Mouse (Mus musculus): ENCODE results near the gene Mcoln1.
A peak's percentile ranks its signal among the peaks of the same experiment; 100 is the strongest.

Gene Mcoln1

GRCm38 (mm10) chr8:3498583-3498982 lies 1.7 kb upstream of the Mcoln1 start:
- no peak for DNase-seq (ENCODE audit: low read depth)

GRCm38 (mm10) chr8:3499751-3500150 lies 506 bp upstream of the Mcoln1 start:
- no peak for DNase-seq (ENCODE audit: low read depth)

GRCm38 (mm10) chr8:3502217-3502616 lies 2.0 kb downstream of the Mcoln1 start:
- peak; percentile 46 for DNase-seq (ENCODE audit: low read depth)

GRCm38 (mm10) chr8:3507979-3508754 lies 7.9 kb downstream of the Mcoln1 start:
- DNase-seq (ENCODE audit: low read depth), result no peak

GRCm38 (mm10) chr8:3514681-3515247 lies 14.5 kb downstream of the Mcoln1 start:
- DNase-seq (ENCODE audit: low read depth), result no peak

GRCm38 (mm10) chr8:3515260-3515671 lies 15.0 kb downstream of the Mcoln1 start, which contains the start of gene Pnpla6:
Gene Pnpla6, plus strand, starts transcription at chr8:3515384.
- peak; percentile 76 for DNase-seq (ENCODE audit: low read depth)

GRCm38 (mm10) chr8:3515771-3516417 lies 15.6 kb downstream of the Mcoln1 start:
- DNase-seq (ENCODE audit: low read depth), result peak; percentile 45

- peak; percentile 83 for DNase-seq (ENCODE audit: low read depth)
Measured at GRCm38 (mm10) chr8:3516450-3517116, 16.3 kb downstream of the Mcoln1 start.

GRCm38 (mm10) chr8:3517117-3517495 lies 16.8 kb downstream of the Mcoln1 start:
- no peak for DNase-seq (ENCODE audit: low read depth)

- DNase-seq (ENCODE audit: low read depth), result no peak
Measured at GRCm38 (mm10) chr8:3522007-3522697, 21.9 kb downstream of the Mcoln1 start.

- no peak for DNase-seq (ENCODE audit: low read depth)
Measured at GRCm38 (mm10) chr8:3530816-3531215, 30.6 kb downstream of the Mcoln1 start.

GRCm38 (mm10) chr8:3531936-3532335 lies 31.7 kb downstream of the Mcoln1 start:
- DNase-seq (ENCODE audit: low read depth), result no peak

- peak; percentile 35 for DNase-seq (ENCODE audit: low read depth)
Measured at GRCm38 (mm10) chr8:3536053-3536841, 36.0 kb downstream of the Mcoln1 start.

- DNase-seq (ENCODE audit: low read depth), result no peak
Measured at GRCm38 (mm10) chr8:3536940-3537339, 36.7 kb downstream of the Mcoln1 start.

GRCm38 (mm10) chr8:3537666-3538065 lies 37.4 kb downstream of the Mcoln1 start:
- DNase-seq (ENCODE audit: low read depth), result no peak

- no peak for DNase-seq (ENCODE audit: low read depth)
Measured at GRCm38 (mm10) chr8:3539146-3539545, 38.9 kb downstream of the Mcoln1 start.

GRCm38 (mm10) chr8:3540076-3540475 lies 39.8 kb downstream of the Mcoln1 start:
- DNase-seq (ENCODE audit: low read depth), result no peak

GRCm38 (mm10) chr8:3546511-3546910 lies 46.3 kb downstream of the Mcoln1 start:
- no peak for DNase-seq (ENCODE audit: low read depth)

GRCm38 (mm10) chr8:3552240-3552639 lies 52.0 kb downstream of the Mcoln1 start:
- peak; percentile 25 for DNase-seq (ENCODE audit: low read depth)

GRCm38 (mm10) chr8:3556114-3556513 lies 55.9 kb downstream of the Mcoln1 start:
- DNase-seq (ENCODE audit: low read depth), result peak; percentile 50

Measured in 416B (cell line).